Mouse (Mus musculus) testis, postnatal 10 days (tissue): ENCODE data around the gene Lcn2.
A peak's percentile ranks its signal among the peaks of the same experiment; 100 is the strongest.
"Not testable (repeated sequence)": the region's sequence is repeated elsewhere in the genome, so short reads cannot be mapped to it uniquely, and the experiment has no call there.

Experiments
- DNase-seq: peaks from one replicate; pipeline ENCODE4 v3.0.0; 2021; ENCODE audit warnings: low spot score

Gene Lcn2

DNA sequence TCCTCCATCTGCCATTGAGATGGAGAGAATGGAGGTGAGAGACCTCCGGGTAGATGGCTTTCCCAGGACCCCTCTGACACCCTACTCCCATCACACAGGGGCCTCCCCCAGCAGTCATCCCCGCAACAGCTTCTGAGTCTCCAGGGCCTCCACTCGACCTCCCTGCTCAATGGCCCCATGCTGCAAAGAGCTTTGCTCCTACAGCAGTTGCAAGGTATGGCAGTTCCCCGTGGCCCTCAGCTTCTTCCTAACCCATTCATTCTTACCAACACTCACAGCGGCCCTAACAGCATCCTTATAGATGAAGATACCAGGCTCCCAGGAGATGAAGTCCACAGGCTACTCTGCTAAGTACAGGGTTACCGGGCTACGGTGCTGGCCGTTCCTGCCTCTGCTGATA is 23.9 kb downstream of the Lcn2 start:
- DNase-seq, result no peak

- no peak for DNase-seq
Observed at GRCm38 (mm10) chr2:32363376-32364106, 24.5 kb downstream of the Lcn2 start.

DNA sequence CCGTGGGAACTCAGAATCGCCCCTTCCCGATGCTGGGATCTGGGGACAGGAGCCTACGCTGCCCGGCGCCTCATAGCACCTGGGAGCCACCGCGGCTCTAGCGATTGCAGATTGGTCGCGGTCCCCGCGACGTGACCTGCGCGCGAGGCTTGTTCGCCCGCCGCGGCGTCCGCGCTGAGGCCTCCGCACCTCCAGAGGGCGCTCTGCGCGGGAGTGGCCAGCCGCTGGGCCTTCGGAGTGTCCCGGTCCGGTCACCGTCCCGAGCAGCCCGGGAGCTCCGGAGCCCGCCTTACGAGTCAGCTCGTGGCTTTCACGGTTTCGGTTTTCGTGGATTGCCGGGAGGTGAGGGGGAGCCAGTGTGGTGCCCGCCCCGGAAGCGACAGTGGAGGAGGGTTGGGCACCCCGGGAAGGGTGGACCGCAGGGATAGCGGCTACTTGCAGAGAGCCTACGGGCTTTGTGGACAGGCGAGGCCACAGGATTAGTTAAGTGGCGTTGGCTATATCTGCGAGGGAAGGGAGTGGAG is 25.2 kb downstream of the Lcn2 start:
- peak; percentile 93 for DNase-seq

DNA sequence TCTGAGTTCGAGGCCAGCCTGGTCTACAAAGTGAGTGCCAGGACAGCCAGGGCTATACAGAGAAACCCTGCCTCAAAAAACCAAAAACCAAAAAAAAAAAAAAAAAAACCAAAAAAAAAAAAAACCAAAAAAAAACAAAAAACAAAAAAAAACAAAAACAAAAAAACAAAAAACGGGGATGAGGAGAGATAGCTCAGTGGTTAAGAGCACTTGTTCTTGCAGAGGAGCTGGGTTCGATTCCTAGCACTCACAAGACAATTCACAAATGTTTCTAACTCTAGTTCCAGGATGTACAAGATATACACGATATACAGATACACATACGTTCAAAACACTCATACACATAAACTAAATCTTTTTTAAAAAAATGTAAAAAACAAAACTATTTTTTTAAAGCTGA is 25.8 kb downstream of the Lcn2 start:
- DNase-seq, result not testable (repeated sequence)

DNA sequence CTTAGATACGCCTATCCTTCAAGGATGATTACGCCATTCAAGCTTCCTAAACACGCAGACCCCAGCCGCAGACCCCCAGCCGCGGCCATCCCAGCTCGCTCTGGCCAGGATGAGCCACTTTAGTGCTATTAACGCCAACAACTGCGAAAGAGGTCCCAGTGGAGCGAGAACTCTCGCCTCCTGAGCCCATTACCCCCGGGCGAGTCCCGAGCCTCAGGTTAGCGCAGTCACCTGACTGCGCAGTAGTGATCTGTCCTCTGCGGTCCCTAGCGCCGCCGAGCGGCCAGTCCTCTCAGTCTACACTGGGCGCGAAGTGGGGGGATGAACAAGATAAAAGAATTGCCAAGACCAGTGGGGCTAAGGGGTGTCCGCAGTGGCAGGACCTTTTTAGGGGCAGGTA is 26.6 kb downstream of the Lcn2 start:
- peak; percentile 85 for DNase-seq

DNA sequence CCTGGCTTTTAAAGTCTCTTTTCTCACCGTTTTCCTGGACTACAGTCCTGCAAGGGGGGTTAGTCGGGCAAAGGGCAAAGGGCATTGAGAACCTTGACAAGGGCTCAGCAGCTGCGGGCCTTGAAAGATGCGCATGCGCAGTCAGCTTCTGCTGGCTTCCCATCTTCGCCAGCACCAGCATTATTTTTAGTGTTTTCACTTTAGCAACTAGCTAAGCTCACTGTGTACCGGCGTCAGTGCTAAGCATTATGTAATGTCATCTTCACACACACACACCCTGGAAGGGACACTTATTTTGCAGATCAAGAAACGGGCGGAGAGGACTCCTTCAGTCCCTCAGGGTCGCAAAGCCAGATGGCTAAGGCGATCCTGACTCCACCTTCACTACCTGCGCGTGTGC is 27.3 kb downstream of the Lcn2 start:
- peak; percentile 81 for DNase-seq

GRCm38 (mm10) chr2:32358381-32358780 is 29.7 kb downstream of the Lcn2 start:
- no peak for DNase-seq

DNA sequence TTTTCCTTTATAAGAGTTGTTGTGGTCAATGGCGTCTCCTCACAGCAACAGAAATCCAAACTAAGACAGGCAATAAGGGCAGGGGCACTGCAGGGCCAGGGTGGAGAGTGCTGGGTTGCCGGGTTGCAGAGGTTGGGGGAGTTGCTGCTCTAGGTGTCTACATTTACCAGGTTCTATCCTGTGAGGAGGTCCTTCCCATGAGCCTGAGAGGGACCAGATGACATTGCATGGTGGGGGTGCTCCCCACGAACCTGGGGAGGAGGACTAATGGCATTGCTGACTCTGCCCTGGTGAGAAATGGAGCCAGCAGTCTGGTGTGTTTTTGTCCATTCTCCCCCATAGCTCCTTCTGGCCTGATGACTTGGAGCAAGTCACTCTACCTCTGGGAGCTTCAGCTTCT is 30.3 kb downstream of the Lcn2 start:
- no peak for DNase-seq

- DNase-seq, result no peak
Observed at GRCm38 (mm10) chr2:32356216-32356615, 31.8 kb downstream of the Lcn2 start.

DNA sequence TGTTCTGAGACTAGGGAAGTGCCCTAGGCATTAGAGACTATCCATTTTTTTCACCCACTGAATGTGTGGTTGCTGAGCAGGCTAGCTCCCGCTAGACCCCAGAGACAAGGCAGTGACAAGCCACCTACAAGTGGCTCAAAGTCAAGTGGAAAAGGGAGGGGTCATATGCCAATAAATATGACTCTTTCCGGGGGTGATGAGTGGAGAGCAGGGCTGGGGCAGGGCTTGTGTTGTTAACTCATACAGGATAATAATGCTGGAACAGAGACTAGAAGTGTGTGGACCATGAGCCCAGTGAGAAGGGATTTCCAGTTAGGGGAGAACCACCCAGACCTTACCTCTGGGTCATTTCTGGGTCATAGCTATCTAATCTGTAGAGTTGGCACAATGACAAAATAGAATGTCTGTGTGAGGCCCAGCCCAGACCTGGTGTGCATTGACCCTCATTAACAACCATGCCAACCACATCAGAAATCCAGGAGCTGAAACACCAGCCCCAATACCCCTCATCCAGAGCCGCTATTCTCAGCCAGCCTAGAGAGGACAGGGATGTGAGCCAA is 33.6 kb downstream of the Lcn2 start:
- DNase-seq, result no peak

DNA sequence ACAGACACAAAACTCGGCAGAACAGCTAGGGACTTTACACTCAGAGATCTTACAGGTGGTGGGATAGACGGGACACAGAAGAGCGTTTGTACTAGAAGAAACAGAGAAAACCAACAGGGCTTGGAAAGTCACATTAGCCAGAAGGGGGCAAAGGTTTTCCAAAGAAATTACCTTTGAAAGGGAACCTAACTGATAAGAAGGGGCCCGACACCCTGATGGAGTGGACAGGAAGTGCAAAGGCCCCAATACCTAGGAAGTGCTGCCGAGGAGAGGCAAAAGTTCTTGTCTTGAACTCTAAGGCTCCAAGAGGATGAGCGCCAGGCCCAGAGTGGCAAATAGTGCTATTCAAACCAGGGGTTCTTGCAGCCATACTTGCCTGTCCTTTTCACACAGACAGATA is 34.2 kb downstream of the Lcn2 start:
- no peak for DNase-seq

DNA sequence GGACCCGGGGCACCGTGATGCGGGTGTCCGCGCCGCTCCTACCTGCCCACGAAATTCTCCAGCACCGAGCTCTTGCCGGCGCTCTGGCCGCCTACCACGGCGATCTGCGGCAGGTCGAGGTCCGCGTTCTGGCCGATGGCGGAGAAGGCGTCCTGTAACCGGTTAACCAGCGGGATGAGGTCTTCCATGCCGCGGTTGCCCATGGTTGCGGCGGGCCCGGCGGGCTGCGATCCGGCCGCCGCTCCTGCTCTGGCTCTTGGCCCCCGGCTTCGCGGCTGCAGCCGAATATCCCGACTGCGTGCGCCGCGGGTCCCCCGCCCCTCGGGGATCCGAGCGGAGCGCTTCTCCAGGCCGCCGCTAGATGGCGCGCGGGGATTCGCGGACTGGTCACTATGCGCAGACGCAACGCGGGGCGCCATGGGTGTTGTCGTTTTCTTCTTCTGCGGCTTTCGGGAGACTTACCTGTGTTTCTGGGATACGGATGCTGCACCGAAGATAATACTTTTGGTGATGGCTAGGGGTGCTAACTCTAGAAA is 35.0 kb downstream of the Lcn2 start, which contains the start of gene Dnm1:
Gene Dnm1 (minus strand): TSS at position 332 of the 536 bp plus-strand sequence.
- peak; percentile 96 for DNase-seq

DNA sequence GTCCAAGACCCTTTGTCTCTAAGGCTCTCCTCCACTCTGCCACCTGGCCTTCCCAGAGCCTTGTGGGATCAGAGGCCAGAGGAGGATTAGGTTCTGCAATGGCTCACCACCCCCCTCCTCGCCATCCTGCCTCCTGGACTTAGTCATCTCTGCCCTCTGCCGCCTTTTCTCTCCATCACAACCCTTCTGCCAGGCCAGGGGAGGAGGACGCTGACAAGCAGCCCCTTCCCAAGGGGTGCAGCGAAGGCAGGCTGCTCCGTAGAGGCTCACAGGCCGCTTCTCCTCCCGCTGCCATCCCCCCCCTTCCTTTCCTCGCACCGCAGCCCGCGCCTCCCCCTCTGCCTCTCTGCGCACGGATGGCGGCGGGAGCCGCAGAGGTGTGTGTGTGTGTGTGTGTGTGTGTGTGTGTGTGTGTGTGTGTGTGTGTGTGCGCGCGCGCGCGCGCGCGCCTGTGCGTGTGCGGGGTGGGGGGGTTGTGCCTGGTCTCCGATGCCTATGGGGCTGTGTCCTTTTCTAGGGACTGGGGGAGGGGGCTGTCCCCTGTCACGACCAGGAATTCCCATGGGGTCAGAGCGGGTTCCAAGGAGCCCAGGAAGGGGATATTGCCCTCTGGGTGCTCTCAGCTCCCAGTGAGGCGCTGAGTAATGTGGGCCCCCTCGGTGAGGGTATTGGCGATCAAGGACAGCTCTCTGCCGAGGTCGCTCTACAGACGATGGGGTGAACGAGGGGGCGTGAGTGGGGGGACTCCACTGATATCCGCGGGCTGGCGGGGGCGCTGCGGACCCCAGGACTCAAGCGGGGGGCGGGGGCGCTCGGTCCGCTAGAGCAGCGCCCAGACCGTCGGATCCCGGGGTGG is 35.7 kb downstream of the Lcn2 start, which contains the start of gene Ciz1:
Gene Ciz1 (plus strand): TSS at position 177 of the 856 bp plus-strand sequence.
- peak; percentile 62 for DNase-seq

- no peak for DNase-seq
Observed at GRCm38 (mm10) chr2:32351471-32351961, 36.5 kb downstream of the Lcn2 start.

DNA sequence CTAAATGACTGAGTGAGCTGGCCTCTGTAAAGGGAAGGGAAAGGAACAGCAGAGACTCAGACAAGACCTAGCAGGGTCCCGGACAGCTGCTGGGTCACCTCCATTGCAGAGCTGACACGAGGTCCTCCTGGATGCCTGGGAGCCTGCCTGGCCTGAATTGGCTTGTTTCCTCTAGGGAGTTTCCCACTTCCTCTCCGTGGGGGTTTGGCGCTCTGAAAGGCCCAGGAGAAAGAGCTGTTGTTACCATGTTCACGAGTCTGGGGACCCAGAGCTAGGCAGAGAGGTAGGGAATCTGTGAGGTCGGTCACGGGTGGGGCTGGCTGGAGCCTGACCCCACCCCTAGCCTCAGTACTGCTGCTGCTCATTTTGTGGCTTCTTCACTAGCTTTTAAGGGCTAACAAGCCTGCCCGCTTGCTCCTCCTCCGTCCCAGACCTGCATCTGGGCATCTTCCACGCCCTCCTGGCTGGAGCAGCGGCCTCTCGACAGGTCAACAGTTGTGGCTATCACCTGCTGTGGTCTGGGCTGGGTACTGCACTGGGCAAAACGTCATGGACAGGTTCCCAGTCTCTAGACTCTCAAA is 37.5 kb downstream of the Lcn2 start:
- DNase-seq, result no peak

GRCm38 (mm10) chr2:32349625-32350255 is 38.3 kb downstream of the Lcn2 start:
- no peak for DNase-seq

GRCm38 (mm10) chr2:32348311-32348710 is 39.7 kb downstream of the Lcn2 start:
- DNase-seq, result no peak

GRCm38 (mm10) chr2:32347019-32347418 is 41.0 kb downstream of the Lcn2 start:
- DNase-seq, result no peak

GRCm38 (mm10) chr2:32344598-32345321 is 43.3 kb downstream of the Lcn2 start:
- DNase-seq, result no peak

DNA sequence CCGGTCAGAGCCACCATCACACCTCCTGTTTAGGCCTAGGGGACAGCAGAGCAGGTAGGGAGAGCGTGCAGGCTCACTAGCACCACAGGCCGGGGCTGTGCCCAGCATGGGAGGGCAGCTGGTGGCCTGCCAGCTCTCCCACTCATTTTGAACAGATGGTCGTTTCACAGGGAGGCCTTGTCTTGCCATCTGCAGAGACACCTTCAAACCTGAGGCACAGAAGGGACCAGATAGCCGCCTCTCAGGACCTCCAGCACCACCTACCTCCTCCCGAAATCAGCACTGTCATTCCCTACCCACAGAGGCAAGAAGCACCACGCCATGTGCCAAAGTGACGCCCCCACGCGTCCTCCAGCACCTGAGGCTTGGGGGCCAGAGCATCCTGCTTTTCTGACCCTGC is 44.0 kb downstream of the Lcn2 start:
- no peak for DNase-seq

DNA sequence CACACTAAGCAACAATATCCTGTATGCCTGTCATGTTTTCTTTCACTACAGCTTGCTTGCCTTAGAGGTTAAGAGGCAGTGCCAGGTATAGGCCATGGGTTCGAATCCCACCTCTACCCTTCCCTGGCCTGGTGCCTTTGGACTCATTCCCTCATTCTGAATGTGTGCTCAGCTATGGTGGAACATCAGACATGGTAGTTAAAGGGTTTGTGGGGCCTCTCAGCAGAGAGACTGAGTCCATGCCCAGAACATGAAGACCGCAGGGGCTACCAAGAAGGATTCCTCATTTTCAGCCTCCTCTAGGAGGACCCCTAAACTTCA is 44.7 kb downstream of the Lcn2 start:
- DNase-seq, result no peak
